Mouse (Mus musculus) bone marrow macrophage, adult 2 months (primary cell): Measurements from ENCODE around the gene Inpp4a. TPM values are rescaled to one million over a fixed set of nuclear protein-coding genes. Genes with fewer than 3 reads are reported as not detected.

Source experiments
- H3K27ac ChIP-seq: 2 replicates; pipeline ENCODE4 v1.5.1; 2012; ENCODE audit warnings: low read depth, low read length; ENCODE audit not compliant: insufficient read depth
- H3K4me1 ChIP-seq: 2 replicates; pipeline ENCODE4 v1.6.1; 2012; ENCODE audit warnings: low read length; ENCODE audit not compliant: control insufficient read depth, insufficient read depth
- H3K4me3 ChIP-seq: 2 replicates; pipeline ENCODE4 v1.5.1; 2012; ENCODE audit warnings: mild to moderate bottlenecking, low read length, moderate library complexity; ENCODE audit not compliant: insufficient read depth
- CTCF ChIP-seq: IDR thresholded peaks from 2 replicates; pipeline ENCODE4 v1.5.1; 2012; ENCODE audit warnings: low read depth, mild to moderate bottlenecking, low read length, moderate library complexity
- POLR2A ChIP-seq: IDR thresholded peaks from 2 replicates; pipeline ENCODE4 v1.6.1; 2012; ENCODE audit warnings: mild to moderate bottlenecking, low read depth, low read length, borderline replicate concordance
- polyA plus RNA-seq: library from polyadenylated mRNA; stranded (reverse); fragments of >200 nt; gene quantifications from 2 replicates; pipeline ENCODE4 v1.2.4, GENCODE M21; 2012; ENCODE audit not compliant: missing spikeins, insufficient read depth, insufficient read length

The Inpp4a gene
- polyA plus RNA-seq, 1 experiment: 40.7 TPM

- no peaks in the 10 kb centered on the region for H3K4me1 ChIP-seq
- no peak overlapping the region for H3K27ac ChIP-seq
- H3K4me3 ChIP-seq: no peak overlapping the region
- TF ChIP-seq CTCF: no peak
Measured at GRCm38 (mm10) chr1:37399734-37400133, 100.1 kb downstream of the Inpp4a start.

DNA sequence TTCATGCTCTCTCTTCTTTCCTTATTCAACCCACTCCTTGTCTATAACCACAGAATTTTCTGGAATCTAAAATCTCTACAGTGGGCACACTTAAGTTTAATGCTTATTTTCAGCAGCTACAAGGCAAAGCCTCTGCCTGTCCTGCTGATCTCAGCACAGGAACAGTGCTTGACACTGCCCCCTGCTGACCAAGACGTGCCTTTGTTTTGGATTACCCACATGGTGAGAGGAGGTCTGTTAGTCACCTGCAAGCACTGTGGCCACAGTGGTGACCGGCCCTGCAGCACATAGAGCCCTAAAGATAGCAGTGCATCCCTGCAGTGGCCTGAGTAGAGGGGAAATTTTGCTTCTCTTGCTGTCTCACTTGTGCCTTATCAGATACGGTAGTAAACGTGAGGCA lies 102.0 kb downstream of the Inpp4a start:
- TF ChIP-seq CTCF (peak; percentile 23; the same call in 1 of the 2 replicates), POLR2A (no peak)
- Histone ChIP-seq H3K4me3 (no peak overlapping the region), H3K27ac (no peak overlapping the region), H3K4me1 (no peaks in the 10 kb centered on the region)

GRCm38 (mm10) chr1:37405137-37405536 lies 105.5 kb downstream of the Inpp4a start:
- H3K4me1 ChIP-seq: peaks cover 10% of the 10 kb centered on the region

GRCm38 (mm10) chr1:37407228-37407627 lies 107.6 kb downstream of the Inpp4a start:
- TF ChIP-seq CTCF (no peak), POLR2A (no peak)
- H3K4me1 ChIP-seq: peaks cover 10% of the 10 kb centered on the region
- no peak overlapping the region for H3K4me3 ChIP-seq
- no peak overlapping the region for H3K27ac ChIP-seq

More at GRCm38 (mm10) chr1:37405137-37405536, 105.5 kb downstream of the Inpp4a start:
- no peak overlapping the region for H3K4me3 ChIP-seq
- TF ChIP-seq CTCF (no peak), POLR2A (no peak)
- H3K27ac ChIP-seq: no peak overlapping the region

GRCm38 (mm10) chr1:37408059-37408458 lies 108.4 kb downstream of the Inpp4a start:
- H3K27ac ChIP-seq: no peak overlapping the region
- H3K4me3 ChIP-seq: no peak overlapping the region
- peaks cover 10% of the 10 kb centered on the region for H3K4me1 ChIP-seq
- TF ChIP-seq CTCF: no peak
- no peak for TF ChIP-seq POLR2A

DNA sequence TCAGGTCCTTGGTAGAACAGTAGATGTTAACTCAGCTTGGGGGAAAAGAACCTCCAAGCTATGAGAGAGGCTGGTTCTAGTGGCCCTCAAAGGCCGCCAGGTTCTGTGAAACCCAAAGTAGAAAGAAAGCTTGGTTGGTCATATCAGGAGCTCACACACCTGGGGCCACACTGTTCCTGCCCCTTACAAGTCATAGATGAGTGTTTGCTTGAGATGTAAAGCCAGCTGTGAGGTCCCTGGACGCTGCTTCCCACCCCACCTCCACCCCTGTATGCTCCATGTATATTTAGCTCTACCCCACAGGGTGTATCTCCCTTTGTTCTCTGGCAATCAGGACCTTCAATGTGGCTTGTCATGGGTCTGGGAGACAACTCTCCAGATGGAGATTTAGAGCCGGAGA lies 109.0 kb downstream of the Inpp4a start:
- Histone ChIP-seq H3K4me3 (no peak overlapping the region), H3K27ac (no peak overlapping the region), H3K4me1 (peaks cover 10% of the 10 kb centered on the region)
- TF ChIP-seq CTCF (no peak), POLR2A (no peak)

DNA sequence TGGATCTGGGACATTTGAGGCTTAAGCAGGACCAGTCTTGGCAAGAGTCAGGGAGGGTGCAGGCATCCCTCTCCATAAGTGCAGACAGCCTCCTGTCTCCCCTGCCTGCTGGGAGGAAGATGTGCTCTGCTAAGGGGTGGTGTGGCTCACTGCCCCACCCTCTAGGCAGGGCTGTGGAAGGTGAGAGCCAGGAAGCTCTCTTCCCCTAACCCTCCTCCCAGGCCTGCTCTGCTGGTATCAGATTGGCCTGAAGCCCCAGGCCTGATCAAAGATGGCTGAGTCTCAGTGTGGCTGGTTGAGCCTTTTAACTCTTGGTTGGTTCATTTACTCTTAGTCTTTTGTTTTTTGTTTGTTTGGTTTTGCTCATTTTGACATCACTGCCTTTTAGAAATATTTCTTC lies 110.0 kb downstream of the Inpp4a start:
- Histone ChIP-seq H3K27ac (no peak overlapping the region), H3K4me3 (no peak overlapping the region), H3K4me1 (peaks cover 10% of the 10 kb centered on the region)
- TF ChIP-seq CTCF (no peak), POLR2A (no peak)

DNA sequence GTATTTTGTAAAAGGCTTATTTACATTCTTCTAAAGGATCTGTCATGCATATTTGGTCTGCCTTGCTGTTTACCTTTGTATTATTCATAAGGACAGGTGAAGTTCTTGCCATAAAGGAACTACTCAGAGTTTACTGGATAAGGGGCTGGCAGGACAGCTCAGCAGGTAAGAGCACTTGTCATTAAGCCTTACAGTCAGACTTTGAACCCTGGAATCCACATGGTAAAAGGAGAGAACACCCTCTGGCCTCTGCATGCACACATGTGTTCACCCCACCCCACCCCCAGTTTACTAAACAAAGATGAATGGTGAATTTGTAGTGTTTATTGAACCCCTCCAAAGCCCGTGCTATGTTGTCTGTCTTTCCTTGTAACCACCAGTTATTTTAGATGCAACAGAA lies 115.7 kb downstream of the Inpp4a start:
- H3K4me1 ChIP-seq: no peaks in the 10 kb centered on the region
- no peak overlapping the region for H3K27ac ChIP-seq
- TF ChIP-seq CTCF (no peak), POLR2A (no peak)
- no peak overlapping the region for H3K4me3 ChIP-seq

DNA sequence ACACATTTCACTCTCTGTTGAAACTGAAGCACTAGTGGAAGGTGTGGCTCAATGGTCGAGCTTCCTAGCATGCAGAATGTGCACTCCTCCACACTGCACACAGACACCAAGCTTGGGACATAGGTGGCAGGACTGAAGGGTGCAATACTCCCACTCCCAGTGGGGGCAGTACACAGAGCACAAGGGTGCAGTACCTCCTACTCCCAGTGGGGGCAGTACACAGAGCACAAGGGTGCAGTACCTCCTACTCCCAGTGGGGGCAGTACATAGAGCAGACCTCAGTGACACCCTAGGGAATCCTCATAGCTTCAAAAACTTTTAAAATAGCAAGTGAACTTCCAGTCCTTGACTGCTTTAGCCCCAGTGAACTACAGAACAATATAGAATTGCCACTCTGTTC lies 119.8 kb downstream of the Inpp4a start:
- H3K27ac ChIP-seq: no peak overlapping the region
- H3K4me3 ChIP-seq: no peak overlapping the region
- TF ChIP-seq CTCF (peak; percentile 98), POLR2A (no peak)
- H3K4me1 ChIP-seq: peaks cover 2% of the 10 kb centered on the region; the same call in 1 of the 2 replicates

DNA sequence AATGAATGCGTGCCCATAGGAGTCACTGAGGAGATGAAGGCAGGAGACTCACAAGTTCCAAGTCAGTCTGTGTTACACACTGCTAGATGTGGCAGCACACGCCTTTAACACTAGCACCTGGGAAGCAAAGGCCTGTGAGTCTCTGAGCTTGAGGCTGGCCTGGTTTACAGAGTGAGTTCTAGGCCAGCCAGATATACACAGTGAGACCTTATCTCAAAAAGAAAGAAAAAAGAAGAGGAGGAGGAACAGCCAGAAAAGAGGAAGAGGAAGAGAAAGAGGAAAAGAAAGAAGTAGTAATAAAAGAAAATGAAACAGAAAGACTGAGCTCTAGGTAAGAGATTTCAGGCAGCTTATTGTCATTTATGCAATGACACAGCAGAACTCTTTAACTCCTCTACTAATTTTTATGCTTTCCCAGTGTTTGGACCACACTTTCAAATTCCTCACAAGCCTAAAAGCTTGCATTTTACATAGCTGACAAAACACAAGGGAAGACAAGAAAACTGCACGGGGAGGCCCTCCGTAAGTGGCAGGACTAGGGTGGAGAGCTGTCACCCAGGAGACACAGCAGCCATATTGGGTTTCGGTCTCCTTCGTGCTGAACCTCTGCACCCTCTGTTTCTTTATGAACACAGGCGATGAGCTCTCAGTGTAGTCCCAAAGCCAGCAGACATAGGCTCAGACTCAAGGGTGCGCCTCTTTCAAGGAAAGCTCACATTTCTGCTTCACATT lies 127.6 kb downstream of the Inpp4a start:
- H3K4me1 ChIP-seq: peaks cover 22% of the 10 kb centered on the region
- H3K27ac ChIP-seq: peak overlapping the region; percentile 66
- no peak overlapping the region for H3K4me3 ChIP-seq
- TF ChIP-seq CTCF (no peak), POLR2A (no peak)
